Mouse (Mus musculus) thymus, adult 2 months (tissue): ENCODE measurements around the gene Atp1b1.

Experiments
- CTCF ChIP-seq: fragments of 200-500 bp; IDR thresholded peaks from 2 replicates; pipeline ENCODE4 v1.5.1; 2012; ENCODE audit warnings: mild to moderate bottlenecking, control low read depth, low read length, moderate library complexity, borderline replicate concordance; ENCODE audit not compliant: control insufficient read depth, poor library complexity, insufficient read depth; ENCODE audit errors: extremely low read depth
- POLR2A ChIP-seq: fragments of 200-500 bp; IDR thresholded peaks from 2 replicates; pipeline ENCODE4 v1.6.1; 2012; ENCODE audit warnings: mild to moderate bottlenecking, low read length, control low read depth, moderate library complexity; ENCODE audit not compliant: control insufficient read depth, poor library complexity, insufficient read depth; ENCODE audit errors: extremely low read depth

DNA sequence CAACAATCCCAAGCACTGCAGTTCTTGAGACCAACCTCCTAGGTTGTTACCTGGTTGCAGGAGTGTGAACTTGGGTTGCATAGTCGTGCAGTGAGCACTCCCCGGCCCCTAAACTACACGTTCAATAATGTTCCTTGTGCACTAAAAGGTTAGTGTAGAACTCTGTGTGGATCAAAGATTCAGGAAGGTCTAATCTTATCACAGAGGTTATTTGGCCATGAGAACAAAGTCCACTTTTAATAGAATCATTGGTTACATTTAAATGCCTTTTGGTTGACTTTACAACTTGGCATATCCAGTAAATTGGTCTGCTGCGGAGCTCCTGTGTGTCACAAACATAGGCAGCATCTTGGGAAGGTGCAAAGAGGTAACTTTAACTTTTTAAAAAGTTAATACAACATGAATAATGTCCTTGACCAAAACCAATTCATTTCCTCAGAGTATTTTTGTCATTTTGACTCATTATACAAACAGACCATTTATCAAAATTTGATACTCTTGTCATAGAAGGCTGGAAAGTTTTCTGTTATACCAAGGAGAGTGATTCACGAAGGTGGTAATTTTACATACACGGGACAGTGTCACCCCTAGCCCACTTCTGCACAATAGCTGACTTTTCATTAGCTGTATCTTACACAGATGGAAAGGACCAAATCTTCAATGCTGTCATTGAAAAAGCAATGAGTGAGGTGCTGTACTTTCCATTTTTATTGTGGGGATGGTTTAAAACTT, 37.4 kb downstream of the Atp1b1 start:
- TF ChIP-seq CTCF (no peak), POLR2A (no peak)
